Mouse (Mus musculus) heart, embryonic 11.5 days (tissue): ENCODE results near the gene Rimbp2. TPM values are rescaled to one million over a fixed set of nuclear protein-coding genes. Genes with fewer than 3 reads are reported as not detected.

Experiments used
- ATAC-seq: fragments of 200-750 bp; cut with Nextera tagmentation; replicated peaks from 2 replicates; pipeline ENCODE4 v1.8.0; 2017; ENCODE audit warnings: moderate library complexity; ENCODE audit not compliant: insufficient number of reproducible peaks, low FRiP score, low TSS enrichment
- H3K27ac ChIP-seq: fragments of 300-500 bp; sonication (generic); 2 replicates; pipeline ENCODE4 v1.5.1; 2014; ENCODE audit warnings: mild to moderate bottlenecking, low read depth, low read length
- H3K27me3 ChIP-seq: fragments of 300-500 bp; sonication (generic); 2 replicates; pipeline ENCODE4 v1.6.1; 2014; ENCODE audit warnings: mild to moderate bottlenecking, low read length, mixed read lengths; ENCODE audit not compliant: control insufficient read depth, insufficient read depth
- H3K36me3 ChIP-seq: fragments of 300-500 bp; sonication (generic); 2 replicates; pipeline ENCODE4 v1.6.1; 2014; ENCODE audit warnings: mild to moderate bottlenecking, low read length, moderate library complexity, mixed read lengths; ENCODE audit not compliant: control insufficient read depth, insufficient read depth
- H3K4me1 ChIP-seq: fragments of 300-500 bp; sonication (generic); 2 replicates; pipeline ENCODE4 v1.6.1; 2014; ENCODE audit warnings: low read length; ENCODE audit not compliant: control insufficient read depth, insufficient read depth
- H3K4me2 ChIP-seq: fragments of 300-500 bp; sonication (generic); 2 replicates; pipeline ENCODE4 v1.6.1; 2014; ENCODE audit warnings: mild to moderate bottlenecking, moderate library complexity
- H3K4me3 ChIP-seq: fragments of 300-500 bp; sonication (generic); 2 replicates; pipeline ENCODE4 v1.5.1; 2014; ENCODE audit warnings: low read depth, low read length
- H3K9ac ChIP-seq: fragments of 300-500 bp; sonication (generic); 2 replicates; pipeline ENCODE4 v1.6.1; 2014; ENCODE audit warnings: mild to moderate bottlenecking, low read depth, low read length, moderate library complexity
- H3K9me3 ChIP-seq: fragments of 300-500 bp; sonication (generic); replicated peaks from 2 replicates; pipeline ENCODE4 v1.6.1; 2016; ENCODE audit warnings: low read length; ENCODE audit not compliant: control insufficient read depth
- WGBS: fragments of 180-500 bp; shearing (Covaris S2); extraction: QIAGEN DNeasy Blood & Tissue Kit; methylation state at CpG from one replicate; pipeline ENCODE4 v1.1.7; 2014; ENCODE audit not compliant: insufficient replicate concordance; 5-methylcytosine and 5-hydroxymethylcytosine counted together
- polyA plus RNA-seq: library from polyadenylated mRNA; unstranded; fragments of >200 nt; fragmentation: Nextera tagmentation; extraction: Ambion mirVana; gene quantifications from 2 replicates; pipeline ENCODE4 v1.2.1, GENCODE M21; 2014

Gene Rimbp2
- polyA plus RNA-seq, 1 experiment from 2014 or later = 0.03 TPM

GRCm38 (mm10) chr5:128912374-128912773, 40.9 kb downstream of the Rimbp2 start:
- Histone ChIP-seq H3K9me3 (no peaks in the 10 kb centered on the region), H3K4me2 (no peak overlapping the region), H3K4me1 (no peaks in the 10 kb centered on the region), H3K36me3 (no peaks in the 10 kb centered on the region), H3K27me3 (no peaks in the 10 kb centered on the region), H3K9ac (no peak overlapping the region), H3K4me3 (no peak overlapping the region), H3K27ac (no peak overlapping the region)
- WGBS = 84% methylated on average over 3 of the region's 3 CpGs
- no peak for ATAC-seq

- Histone ChIP-seq H3K36me3 (no peaks in the 10 kb centered on the region), H3K27me3 (no peaks in the 10 kb centered on the region), H3K4me2 (no peak overlapping the region), H3K9ac (no peak overlapping the region), H3K27ac (no peak overlapping the region), H3K4me3 (no peak overlapping the region), H3K4me1 (no peaks in the 10 kb centered on the region), H3K9me3 (no peaks in the 10 kb centered on the region)
- ATAC-seq = no peak
- WGBS = 53% methylated on average over 8 of the region's 9 CpGs
These were observed 41.7 kb downstream of the Rimbp2 start for GRCm38 (mm10) chr5:128911593-128911992.

- ATAC-seq = no peak
- Histone ChIP-seq H3K36me3 (no peaks in the 10 kb centered on the region), H3K9me3 (no peaks in the 10 kb centered on the region), H3K27ac (no peak overlapping the region), H3K4me1 (no peaks in the 10 kb centered on the region), H3K9ac (no peak overlapping the region), H3K27me3 (no peaks in the 10 kb centered on the region), H3K4me3 (no peak overlapping the region), H3K4me2 (no peak overlapping the region)
- WGBS = 28% methylated on average over 5 of the region's 5 CpGs
These were observed 49.2 kb downstream of the Rimbp2 start for GRCm38 (mm10) chr5:128904113-128904512.

DNA sequence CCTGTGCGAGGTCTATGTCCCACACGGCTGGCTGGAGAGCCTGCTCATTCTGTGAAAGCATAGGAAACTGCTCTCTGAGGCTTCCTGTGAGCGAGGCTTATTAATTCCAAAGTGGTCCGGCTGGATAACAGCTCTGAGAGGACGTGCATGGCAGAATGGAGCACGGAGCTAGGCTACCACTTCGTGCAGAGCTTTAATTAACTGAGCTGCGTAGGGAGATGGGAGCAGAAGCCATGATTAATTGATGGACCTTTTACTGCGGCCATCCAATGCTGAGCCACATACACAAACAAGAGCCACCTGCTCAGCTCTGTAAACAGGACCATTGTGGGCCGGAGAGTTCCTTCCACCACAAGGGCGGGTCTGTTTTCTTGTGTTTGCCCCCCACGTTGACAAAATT, 50.2 kb downstream of the Rimbp2 start:
- H3K27me3 ChIP-seq = no peaks in the 10 kb centered on the region
- H3K27ac ChIP-seq = no peak overlapping the region
- H3K36me3 ChIP-seq = no peaks in the 10 kb centered on the region
- H3K4me3 ChIP-seq = no peak overlapping the region
- ATAC-seq = no peak
- H3K4me1 ChIP-seq = no peaks in the 10 kb centered on the region
- H3K9me3 ChIP-seq = no peaks in the 10 kb centered on the region
- WGBS = 67% methylated on average over 12 of the region's 12 CpGs
- H3K9ac ChIP-seq = no peak overlapping the region
- H3K4me2 ChIP-seq = no peak overlapping the region

DNA sequence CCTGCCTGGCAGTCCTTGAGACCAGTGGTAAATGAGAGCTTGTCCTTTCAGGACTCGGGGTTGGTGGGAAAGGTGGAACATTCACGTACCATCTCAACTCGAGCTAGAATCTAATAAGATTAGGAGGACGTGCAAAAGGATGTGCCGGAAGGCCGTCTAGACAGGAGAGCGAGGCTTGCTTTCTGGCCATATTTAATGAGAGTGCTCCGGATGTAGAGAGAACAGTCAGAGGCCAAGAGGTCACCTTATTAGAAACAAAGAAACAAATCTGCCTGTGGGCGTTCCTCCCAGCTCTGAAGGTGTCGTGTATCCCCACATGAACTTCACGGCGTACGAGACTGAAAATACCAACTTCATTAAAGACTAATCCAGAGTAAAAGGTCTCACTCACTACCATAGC, 53.3 kb downstream of the Rimbp2 start:
- Histone ChIP-seq H3K27me3 (no peaks in the 10 kb centered on the region), H3K9ac (no peak overlapping the region), H3K4me1 (no peaks in the 10 kb centered on the region), H3K4me2 (no peak overlapping the region), H3K4me3 (no peak overlapping the region), H3K9me3 (no peaks in the 10 kb centered on the region), H3K36me3 (no peaks in the 10 kb centered on the region), H3K27ac (no peak overlapping the region)
- 68% methylated on average over 13 of the region's 13 CpGs for WGBS
- ATAC-seq = no peak

DNA sequence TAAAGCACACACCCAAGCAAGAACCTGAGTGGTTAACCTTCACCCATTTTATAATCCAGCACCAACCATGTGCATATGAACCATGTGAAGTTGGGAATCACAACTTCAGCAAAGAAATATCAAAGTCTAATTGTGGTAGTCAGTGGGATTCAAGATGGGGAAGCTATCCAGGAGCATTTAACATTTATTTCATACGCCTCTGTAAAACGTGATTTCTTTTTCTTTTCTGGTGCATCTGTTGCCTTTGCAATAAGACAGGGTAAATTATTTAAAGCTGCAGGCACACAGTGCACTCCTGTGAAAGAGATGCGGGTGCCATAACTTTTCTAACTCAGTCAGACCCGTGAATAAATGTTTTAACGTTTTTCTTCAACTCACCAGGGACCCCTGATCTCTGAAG, 58.4 kb downstream of the Rimbp2 start:
- Histone ChIP-seq H3K27ac (no peak overlapping the region), H3K4me1 (no peaks in the 10 kb centered on the region), H3K4me2 (no peak overlapping the region), H3K36me3 (no peaks in the 10 kb centered on the region), H3K27me3 (no peaks in the 10 kb centered on the region), H3K9ac (no peak overlapping the region), H3K4me3 (no peak overlapping the region), H3K9me3 (no peaks in the 10 kb centered on the region)
- 77% methylated on average over 5 of the region's 5 CpGs for WGBS
- no peak for ATAC-seq

DNA sequence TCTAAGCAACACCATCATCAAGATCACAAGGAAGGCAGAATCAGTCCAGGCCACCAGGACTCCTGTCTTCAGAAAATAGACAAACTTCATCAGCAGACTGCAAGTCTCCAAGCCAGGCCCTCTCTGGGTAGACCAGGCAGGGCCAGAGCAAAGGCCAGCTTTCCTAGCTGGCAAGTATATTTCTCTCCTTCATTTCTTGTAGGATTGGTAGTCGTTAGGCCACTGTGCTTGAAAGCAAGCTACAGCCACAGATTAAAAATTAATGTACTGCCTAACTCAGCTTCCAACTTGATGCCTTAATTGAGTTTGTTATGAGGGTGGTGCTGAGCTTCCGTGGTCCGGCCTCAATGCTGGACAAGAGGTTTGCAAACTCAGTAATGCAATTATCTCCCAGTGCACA, 65.7 kb downstream of the Rimbp2 start:
- Histone ChIP-seq H3K27ac (no peak overlapping the region), H3K27me3 (no peaks in the 10 kb centered on the region), H3K9me3 (no peaks in the 10 kb centered on the region), H3K4me3 (no peak overlapping the region), H3K9ac (no peak overlapping the region), H3K4me2 (no peak overlapping the region), H3K36me3 (no peaks in the 10 kb centered on the region), H3K4me1 (no peaks in the 10 kb centered on the region)
- no peak for ATAC-seq
- WGBS = 77% methylated on average over 3 of the region's 3 CpGs

DNA sequence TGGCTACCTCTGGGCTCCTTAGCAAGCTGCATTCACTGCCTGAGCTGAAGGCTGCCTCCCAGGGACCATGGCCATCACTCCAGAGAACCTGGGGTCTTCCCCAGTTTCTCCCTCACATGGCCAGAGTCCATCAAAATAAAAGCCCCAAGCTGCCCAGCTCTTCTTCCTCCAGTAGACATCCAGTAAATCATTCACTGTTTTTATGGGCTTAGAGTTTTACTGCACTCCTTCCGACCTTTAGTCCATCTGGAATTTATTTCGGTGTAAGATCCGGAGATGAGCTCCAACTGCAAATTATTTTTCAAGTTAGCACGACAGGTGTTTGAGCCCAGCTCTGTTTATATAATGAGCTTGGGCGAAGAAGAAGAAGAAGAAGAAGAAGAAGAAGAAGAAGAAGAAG, 69.0 kb downstream of the Rimbp2 start:
- Histone ChIP-seq H3K4me3 (no peak overlapping the region), H3K4me2 (no peak overlapping the region), H3K9me3 (no peaks in the 10 kb centered on the region), H3K9ac (no peak overlapping the region), H3K36me3 (no peaks in the 10 kb centered on the region), H3K4me1 (no peaks in the 10 kb centered on the region), H3K27me3 (no peaks in the 10 kb centered on the region), H3K27ac (no peak overlapping the region)
- 79% methylated on average over 5 of the region's 5 CpGs for WGBS
- ATAC-seq = no peak

GRCm38 (mm10) chr5:128879092-128879491, 74.2 kb downstream of the Rimbp2 start:
- H3K4me3 ChIP-seq = no peak overlapping the region
- ATAC-seq = no peak
- no peak overlapping the region for H3K27ac ChIP-seq
- 25% methylated on average over 3 of the region's 3 CpGs for WGBS
- no peaks in the 10 kb centered on the region for H3K4me1 ChIP-seq
- H3K27me3 ChIP-seq = peaks cover 4% of the 10 kb centered on the region; the same call in 1 of the 2 replicates
- no peaks in the 10 kb centered on the region for H3K36me3 ChIP-seq
- no peak overlapping the region for H3K9ac ChIP-seq
- H3K9me3 ChIP-seq = no peaks in the 10 kb centered on the region
- no peak overlapping the region for H3K4me2 ChIP-seq
